Mouse (Mus musculus) heart, postnatal 0 days (tissue): ENCODE results near the gene Ddx6. TPM values are rescaled to one million over a fixed set of nuclear protein-coding genes. Genes with fewer than 3 reads are reported as not detected.
"Not testable (repeated sequence)": the region's sequence is repeated elsewhere in the genome, so short reads cannot be mapped to it uniquely, and the experiment has no call there.

Experiments used
- ATAC-seq: fragments of 200-750 bp; cut with Nextera tagmentation; 2 replicates; pipeline ENCODE4 v1.8.0; 2017; ENCODE audit warnings: low read depth, moderate number of reproducible peaks, moderate library complexity; ENCODE audit not compliant: insufficient read depth
- DNase-seq: peaks from one replicate; pipeline ENCODE4 v3.0.0-alpha.2; 2016; ENCODE audit warnings: low spot score
- H3K27ac ChIP-seq: fragments of 300-500 bp; sonication (generic); 2 replicates; pipeline ENCODE4 v1.5.1; 2014; ENCODE audit warnings: low read depth, mild to moderate bottlenecking
- H3K27me3 ChIP-seq: fragments of 300-500 bp; sonication (generic); 2 replicates; pipeline ENCODE4 v1.6.1; 2014; ENCODE audit warnings: low read length, mixed read lengths; ENCODE audit not compliant: control insufficient read depth, insufficient read depth
- H3K36me3 ChIP-seq: fragments of 300-500 bp; sonication (generic); replicated peaks from 2 replicates; pipeline ENCODE4 v1.6.1; 2014; ENCODE audit warnings: low read length, mixed read lengths; ENCODE audit not compliant: control insufficient read depth, insufficient read depth
- H3K4me1 ChIP-seq: fragments of 300-500 bp; sonication (generic); 2 replicates; pipeline ENCODE4 v1.6.1; 2014; ENCODE audit warnings: antibody characterized with exemption; ENCODE audit not compliant: control insufficient read depth, insufficient read depth
- H3K4me2 ChIP-seq: fragments of 300-500 bp; sonication (generic); 2 replicates; pipeline ENCODE4 v1.6.1; 2014; ENCODE audit warnings: low read depth, mild to moderate bottlenecking, low read length, moderate library complexity
- H3K4me3 ChIP-seq: fragments of 300-500 bp; sonication (generic); 2 replicates; pipeline ENCODE4 v1.5.1; 2014; ENCODE audit warnings: low read depth, low read length
- H3K9ac ChIP-seq: fragments of 300-500 bp; sonication (generic); replicated peaks from 2 replicates; pipeline ENCODE4 v1.6.1; 2014; ENCODE audit warnings: low read depth, low read length, mixed read lengths
- H3K9me3 ChIP-seq: fragments of 300-500 bp; sonication (generic); replicated peaks from 2 replicates; pipeline ENCODE4 v1.6.1; 2016; ENCODE audit warnings: low read length; ENCODE audit not compliant: control insufficient read depth
- CTCF ChIP-seq: IDR thresholded peaks from 2 replicates; pipeline ENCODE4 v1.5.1; 2016; ENCODE audit warnings: antibody characterized with exemption, control low read depth, low read depth
- EP300 ChIP-seq: IDR thresholded peaks from 2 replicates; pipeline ENCODE4 v1.6.1; 2016; ENCODE audit warnings: antibody characterized with exemption, low read depth
- WGBS: fragments of 180-500 bp; shearing (Covaris S2); extraction: QIAGEN DNeasy Blood & Tissue Kit; methylation state at CpG from one replicate; pipeline ENCODE4 v1.1.7; 2014; 5-methylcytosine and 5-hydroxymethylcytosine counted together
- polyA plus RNA-seq: library from polyadenylated mRNA; unstranded; fragments of >200 nt; fragmentation: Nextera tagmentation; extraction: Ambion mirVana; gene quantifications from 2 replicates; pipeline ENCODE4 v1.2.1, GENCODE M21; 2015
- total RNA-seq: library from RNA; depleted of rRNA; stranded (reverse); fragments of >200 nt; gene quantifications from 2 replicates; pipeline ENCODE4 v1.2.3, GENCODE M21; 2014; ENCODE audit warnings: low replicate concordance

Gene Ddx6
- total and polyA plus RNA-seq, 2 experiments from 2014 or later: 11.0 to 33.9 TPM

DNA sequence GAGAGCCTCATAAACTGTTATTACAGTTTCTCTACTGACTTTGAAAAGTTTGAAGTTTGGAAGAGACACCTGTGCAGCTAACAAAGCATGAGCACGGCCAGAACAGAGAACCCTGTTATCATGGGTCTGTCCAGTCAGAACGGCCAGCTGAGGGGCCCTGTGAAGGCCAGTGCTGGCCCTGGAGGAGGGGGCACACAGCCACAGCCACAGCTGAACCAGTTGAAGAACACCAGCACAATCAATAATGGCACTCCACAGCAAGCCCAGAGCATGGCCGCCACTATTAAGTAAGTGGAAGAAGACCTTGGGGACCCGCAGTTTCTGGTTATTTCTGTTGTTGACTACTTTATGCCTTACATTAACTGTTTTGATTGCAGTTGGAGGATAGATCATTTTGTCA is 2.6 kb downstream of the Ddx6 start:
- H3K36me3 ChIP-seq: peaks cover 45% of the 10 kb centered on the region
- H3K27me3 ChIP-seq: no peaks in the 10 kb centered on the region
- H3K4me1 ChIP-seq: peaks cover 24% of the 10 kb centered on the region
- no peaks in the 10 kb centered on the region for H3K9me3 ChIP-seq
- WGBS: 40% methylated on average over 4 of the region's 4 CpGs
- no peak for DNase-seq
- peak overlapping the region; percentile 10; the same call in 1 of the 2 replicates for H3K4me3 ChIP-seq
- no peak overlapping the region for H3K27ac ChIP-seq
- H3K4me2 ChIP-seq: peak overlapping the region; percentile 87
- no peak overlapping the region for H3K9ac ChIP-seq
- no peak for ATAC-seq
- TF ChIP-seq EP300 (no peak), CTCF (no peak)

GRCm38 (mm10) chr9:44610371-44610770 is 5.7 kb downstream of the Ddx6 start:
- peaks cover 19% of the 10 kb centered on the region for H3K4me1 ChIP-seq
- no peak overlapping the region for H3K9ac ChIP-seq
- peaks cover 76% of the 10 kb centered on the region for H3K36me3 ChIP-seq
- H3K27ac ChIP-seq: no peak overlapping the region
- no peak for ATAC-seq
- TF ChIP-seq EP300 (no peak), CTCF (no peak)
- no peak overlapping the region for H3K4me2 ChIP-seq
- WGBS: 94% methylated on average over 25 of the region's 25 CpGs
- H3K27me3 ChIP-seq: no peaks in the 10 kb centered on the region
- no peak overlapping the region for H3K4me3 ChIP-seq
- no peak for DNase-seq
- no peaks in the 10 kb centered on the region for H3K9me3 ChIP-seq

DNA sequence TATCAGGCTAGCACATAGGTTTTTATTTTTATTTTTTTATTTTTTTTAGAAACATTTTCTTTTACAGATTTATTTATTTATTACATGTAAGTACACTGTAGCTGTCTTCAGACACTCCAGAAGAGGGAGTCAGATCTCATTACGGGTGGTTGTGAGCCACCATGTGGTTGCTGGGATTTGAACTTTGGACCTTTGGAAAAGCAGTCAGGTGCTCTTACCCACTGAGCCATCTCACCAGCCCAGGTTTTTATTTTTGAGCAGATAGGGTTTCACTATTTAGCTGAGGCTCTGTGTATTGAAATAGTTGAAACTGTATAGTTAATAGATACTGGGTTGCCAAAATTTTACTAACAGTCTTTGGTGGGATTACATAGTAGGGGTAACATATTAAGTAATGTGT is 8.4 kb downstream of the Ddx6 start:
- not testable (repeated sequence) for H3K4me2 ChIP-seq, H3K9me3 ChIP-seq, H3K27ac ChIP-seq, DNase-seq, ATAC-seq, H3K4me1 ChIP-seq, H3K27me3 ChIP-seq, H3K4me3 ChIP-seq, H3K9ac ChIP-seq
- WGBS: 60% methylated on average over 1 of the region's 1 CpGs
- peaks cover 91% of the 10 kb centered on the region for H3K36me3 ChIP-seq

DNA sequence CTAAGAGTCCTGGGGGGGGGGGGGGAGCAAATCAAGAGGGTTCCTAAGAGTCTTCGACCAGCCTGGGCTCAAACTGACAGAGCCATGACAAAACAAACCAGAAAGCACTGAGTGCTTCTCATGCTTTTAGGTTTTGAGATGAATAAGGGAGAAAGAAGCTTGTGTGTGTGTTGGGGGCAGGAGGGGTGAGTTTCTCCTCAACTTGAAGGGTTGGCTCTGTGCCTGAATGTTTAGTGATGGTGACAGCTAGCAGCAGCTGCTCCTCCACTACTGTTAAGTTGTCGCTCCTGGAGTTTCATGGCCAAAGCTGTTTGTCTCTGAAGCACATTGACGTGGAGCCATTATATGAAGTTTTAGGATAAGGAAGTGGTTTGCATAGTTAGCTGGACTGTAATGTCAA is 16.4 kb downstream of the Ddx6 start:
- H3K9ac ChIP-seq: no peak overlapping the region
- no peaks in the 10 kb centered on the region for H3K9me3 ChIP-seq
- H3K4me2 ChIP-seq: no peak overlapping the region
- H3K27me3 ChIP-seq: no peaks in the 10 kb centered on the region
- H3K27ac ChIP-seq: no peak overlapping the region
- WGBS: 42% methylated on average over 3 of the region's 3 CpGs
- TF ChIP-seq EP300: no peak
- no peak for TF ChIP-seq CTCF
- DNase-seq (peak; percentile 32), ATAC-seq (no peak)
- H3K4me1 ChIP-seq: no peaks in the 10 kb centered on the region
- peaks cover 80% of the 10 kb centered on the region for H3K36me3 ChIP-seq
- H3K4me3 ChIP-seq: no peak overlapping the region

GRCm38 (mm10) chr9:44624390-44624789 is 19.7 kb downstream of the Ddx6 start:
- Histone ChIP-seq H3K27me3 (no peaks in the 10 kb centered on the region), H3K4me2 (no peak overlapping the region), H3K36me3 (peaks cover 79% of the 10 kb centered on the region), H3K9me3 (no peaks in the 10 kb centered on the region), H3K4me1 (no peaks in the 10 kb centered on the region), H3K9ac (no peak overlapping the region), H3K27ac (no peak overlapping the region), H3K4me3 (no peak overlapping the region)
- 83% methylated on average over 5 of the region's 5 CpGs for WGBS
- TF ChIP-seq CTCF: no peak
- TF ChIP-seq EP300: no peak
- DNase-seq (no peak), ATAC-seq (no peak)

GRCm38 (mm10) chr9:44626268-44626667 is 21.6 kb downstream of the Ddx6 start:
- Histone ChIP-seq H3K9ac (no peak overlapping the region), H3K27ac (no peak overlapping the region), H3K4me1 (no peaks in the 10 kb centered on the region), H3K27me3 (no peaks in the 10 kb centered on the region), H3K9me3 (no peaks in the 10 kb centered on the region), H3K4me2 (no peak overlapping the region), H3K36me3 (peaks cover 85% of the 10 kb centered on the region), H3K4me3 (no peak overlapping the region)
- no peak for ATAC-seq
- TF ChIP-seq EP300: no peak
- no peak for TF ChIP-seq CTCF
- no peak for DNase-seq
- 73% methylated on average over 5 of the region's 5 CpGs for WGBS
